Mouse (Mus musculus): ENCODE data around the gene Wwox.

DNA sequence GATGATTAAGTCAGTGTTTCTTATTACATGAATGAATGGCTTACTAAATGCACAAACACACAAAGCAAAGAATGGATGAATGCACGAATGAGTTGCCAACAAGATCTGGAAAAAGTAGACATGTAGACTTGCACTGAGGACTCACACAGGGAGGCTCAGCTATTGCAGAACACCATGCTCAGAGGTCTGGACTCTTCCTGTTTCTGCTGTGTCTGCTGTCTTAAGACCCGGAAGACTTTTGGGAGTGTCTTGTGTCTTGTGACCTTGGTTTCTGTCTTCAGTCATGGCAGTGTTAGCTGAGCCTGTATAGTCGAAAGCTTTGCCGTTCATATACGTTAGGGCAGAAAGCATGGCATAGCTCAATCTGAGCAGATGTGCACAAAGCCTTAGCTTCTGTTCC lies 169.9 kb downstream of the Wwox start:
- TF ChIP-seq CHD2 (IDR thresholded peaks at IDR 0.05; ENCODE audit: low read length) (no peak), MAZ (IDR thresholded peaks at IDR 0.05; ENCODE audit: low read depth, low read length) (no peak), E2F4 (IDR thresholded peaks at IDR 0.05; ENCODE audit: borderline replicate concordance, low read depth, low read length) (no peak), CTCF (IDR thresholded peaks at IDR 0.05 in 2 of 3, conservative IDR thresholded peaks at IDR 0.05 in 1 of 3; ENCODE audit: control insufficient read depth in 1 of 3, insufficient read depth in 1 of 3, low read depth in 2 of 3, low read length in 3 of 3, poor library complexity in 1 of 3, severe bottlenecking in 1 of 3) (no peak), ZNF384 (IDR thresholded peaks at IDR 0.05; ENCODE audit: low read depth, low read length) (no peak), EP300 (IDR thresholded peaks at IDR 0.05; ENCODE audit: low read depth in 1 of 2, low read length in 2 of 2) (no peak), KAT2A (conservative IDR thresholded peaks at IDR 0.05; ENCODE audit: low read depth, low read length) (no peak), TCF12 (IDR thresholded peaks at IDR 0.05; ENCODE audit: low read depth, low read length) (no peak), NELFE (IDR thresholded peaks at IDR 0.05; ENCODE audit: low read depth, low read length) (no peak), GABPA (IDR thresholded peaks at IDR 0.05; ENCODE audit: low read depth, low read length) (no peak), POLR2A (IDR thresholded peaks at IDR 0.05; ENCODE audit: control insufficient read depth in 1 of 2, insufficient read depth in 1 of 2, low read depth in 1 of 2, low read length in 2 of 2, poor library complexity in 1 of 2) (no peak), ETS1 (IDR thresholded peaks at IDR 0.05; ENCODE audit: low read depth, low read length) (no peak)
